Mouse (Mus musculus) myocyte (in vitro differentiated cells): ENCODE data around the gene Npc1l1.

ENCODE experiments used
- MAX ChIP-seq: IDR thresholded peaks from one replicate; pipeline ENCODE4 v1.6.1; 2011; ENCODE audit warnings: low read depth, mild to moderate bottlenecking, control low read depth
- POLR2A ChIP-seq: IDR thresholded peaks from one replicate; pipeline ENCODE4 v1.6.1; 2011; ENCODE audit warnings: low read depth, mild to moderate bottlenecking, control low read depth, moderate library complexity; ENCODE audit not compliant: insufficient read length
- USF1 ChIP-seq: IDR thresholded peaks from one replicate; pipeline ENCODE4 v1.6.1; 2011; ENCODE audit warnings: low read depth, mild to moderate bottlenecking, control low read depth, moderate library complexity

DNA sequence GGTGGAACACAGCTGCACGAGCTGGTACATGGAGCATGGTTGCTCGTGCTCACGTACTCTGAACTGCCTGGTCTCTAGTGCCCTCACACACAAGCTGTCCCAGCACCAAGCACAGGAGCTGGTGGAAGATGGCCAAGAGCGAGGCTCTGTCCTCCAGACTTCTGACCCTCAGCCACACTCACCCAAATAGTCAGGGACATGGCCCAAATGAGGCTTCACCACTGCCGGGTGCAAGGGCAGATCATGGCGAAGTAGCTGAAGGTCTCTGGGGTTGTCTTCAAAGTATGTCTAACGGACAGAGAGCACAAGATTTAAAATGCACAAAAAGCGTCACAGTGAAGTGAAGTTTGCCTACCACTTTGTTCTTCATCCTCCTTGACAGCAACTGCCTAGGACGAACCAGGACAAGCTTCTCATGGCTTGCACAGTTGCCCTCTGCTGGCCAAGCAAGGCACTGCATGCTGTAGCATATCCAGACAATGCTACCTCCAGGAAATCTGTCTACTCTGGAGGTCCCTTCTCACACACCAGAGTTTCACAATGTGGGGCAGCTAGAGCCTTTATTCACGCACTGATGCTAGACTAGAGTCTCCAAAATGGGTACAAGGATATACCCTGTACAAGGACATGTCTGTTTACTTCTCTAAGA lies 31.6 kb upstream of the Npc1l1 start:
- TF ChIP-seq POLR2A (no peak), MAX (no peak), USF1 (no peak)
